Mouse (Mus musculus) layer of hippocampus, adult 11-12 months (tissue): ENCODE results near the gene Eif4a1.

Experiments used
- DNase-seq: peaks from one replicate; pipeline ENCODE4 v3.0.0; 2022; ENCODE audit warnings: low spot score

The Eif4a1 gene

DNA sequence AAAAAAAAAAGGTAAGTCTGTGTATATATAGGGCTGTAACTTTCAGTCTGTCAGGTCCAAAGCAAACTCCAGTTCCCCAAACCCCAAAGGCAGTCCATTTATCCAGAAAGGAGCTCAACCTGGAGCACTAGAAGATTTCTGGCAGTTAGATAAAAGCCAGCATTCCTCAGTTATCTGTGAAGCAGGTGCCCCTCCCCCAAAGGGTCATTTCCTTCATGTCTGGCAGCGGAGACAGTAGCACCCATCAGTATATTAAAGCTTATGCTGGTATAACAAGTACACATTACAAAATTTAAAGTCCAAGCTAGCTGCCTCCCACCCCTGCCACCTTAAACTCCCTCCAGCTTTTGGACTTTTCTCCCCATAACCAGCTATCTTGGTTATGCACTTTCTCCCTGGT lies 27.4 kb upstream of the Eif4a1 start:
- no peak for DNase-seq

- no peak for DNase-seq
Measured at GRCm38 (mm10) chr11:69698574-69698973, 26.4 kb upstream of the Eif4a1 start.

- no peak for DNase-seq
Measured at GRCm38 (mm10) chr11:69697396-69697795, 25.2 kb upstream of the Eif4a1 start.

GRCm38 (mm10) chr11:69695361-69696181 lies 23.3 kb upstream of the Eif4a1 start, which contains the start of the genes Tnfsf12 and Tnfsfm13:
Tnfsf12 (minus strand) TSS chr11:69695849.
Tnfsfm13 (minus strand) TSS chr11:69696098.
- DNase-seq: peak; percentile 62

- peak; percentile 45 for DNase-seq
Measured at GRCm38 (mm10) chr11:69695046-69695360, 22.8 kb upstream of the Eif4a1 start.

DNA sequence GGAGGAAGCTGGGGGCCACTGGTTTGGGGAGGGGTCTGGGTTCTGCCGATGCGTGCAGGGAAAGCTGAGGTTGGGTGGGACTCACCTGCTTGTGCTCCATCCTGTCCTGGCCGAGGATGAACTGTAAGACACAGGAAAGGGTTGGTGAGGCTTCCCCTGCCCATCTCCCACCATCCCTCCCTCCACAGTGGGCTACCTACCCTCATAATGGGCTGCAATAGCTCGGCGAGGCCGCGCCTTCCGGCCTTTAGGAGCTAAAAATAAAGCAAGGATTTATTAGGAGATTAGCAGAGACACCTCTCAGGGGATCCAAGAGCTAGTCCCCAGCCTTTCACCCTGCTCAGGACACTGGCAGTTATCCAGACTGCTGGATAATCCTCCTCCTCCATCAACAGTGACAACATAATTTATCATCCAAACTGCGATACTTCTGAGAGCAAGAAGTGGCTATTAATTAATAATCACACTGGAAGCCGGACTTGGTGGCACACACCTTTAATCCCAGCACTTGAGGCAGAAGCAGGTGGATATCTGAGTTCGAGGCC lies 21.3 kb upstream of the Eif4a1 start:
- DNase-seq: no peak

DNA sequence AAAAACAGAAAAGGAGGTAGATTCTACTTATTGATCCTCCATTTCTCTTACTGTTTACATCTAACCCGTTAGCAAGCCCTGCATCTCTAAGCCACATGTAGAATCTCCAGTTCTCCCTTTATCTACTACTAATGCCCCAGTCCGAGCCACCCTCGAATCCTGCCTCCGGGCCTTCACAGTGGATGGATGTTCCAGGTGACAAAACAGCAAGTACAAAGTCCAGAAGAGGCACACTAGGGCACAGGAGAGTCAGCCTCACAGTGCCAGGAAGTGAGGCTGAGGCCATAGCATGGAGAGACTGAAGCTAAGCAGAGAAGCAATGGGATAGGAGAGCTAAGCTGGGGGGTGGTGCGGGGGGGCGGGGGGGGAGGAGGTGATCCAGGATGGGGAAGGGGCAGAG lies 20.6 kb upstream of the Eif4a1 start:
- no peak for DNase-seq

GRCm38 (mm10) chr11:69692196-69692811 lies 20.1 kb upstream of the Eif4a1 start:
- no peak for DNase-seq

GRCm38 (mm10) chr11:69689891-69690290 lies 17.7 kb upstream of the Eif4a1 start:
- no peak for DNase-seq

- no peak for DNase-seq
Measured at GRCm38 (mm10) chr11:69687061-69687460, 14.8 kb upstream of the Eif4a1 start.

DNA sequence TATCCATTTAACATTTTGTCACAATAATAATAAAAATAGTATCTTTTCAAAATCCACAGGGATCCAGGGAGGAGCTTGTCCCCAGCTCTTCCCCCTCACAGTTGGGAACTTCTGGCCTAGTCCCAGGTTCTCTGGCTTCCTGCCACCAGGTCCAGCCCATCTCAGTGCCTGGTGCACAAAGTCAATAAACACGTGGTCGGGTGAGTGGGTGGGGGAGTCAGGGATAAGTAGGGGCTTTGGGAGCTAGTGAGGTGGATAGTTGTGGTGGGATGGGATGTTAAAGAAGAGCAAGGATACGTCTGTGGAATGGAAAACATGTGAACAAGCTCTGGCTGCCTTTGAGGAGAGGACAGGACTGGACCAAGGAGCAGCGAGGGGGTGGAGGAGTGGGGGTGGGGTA lies 14.2 kb upstream of the Eif4a1 start:
- DNase-seq: peak; percentile 60

GRCm38 (mm10) chr11:69685526-69686148 lies 13.4 kb upstream of the Eif4a1 start, which contains the start of gene Tnfsf13:
Tnfsf13 (minus strand) TSS chr11:69685784.
- DNase-seq: peak; percentile 74

DNA sequence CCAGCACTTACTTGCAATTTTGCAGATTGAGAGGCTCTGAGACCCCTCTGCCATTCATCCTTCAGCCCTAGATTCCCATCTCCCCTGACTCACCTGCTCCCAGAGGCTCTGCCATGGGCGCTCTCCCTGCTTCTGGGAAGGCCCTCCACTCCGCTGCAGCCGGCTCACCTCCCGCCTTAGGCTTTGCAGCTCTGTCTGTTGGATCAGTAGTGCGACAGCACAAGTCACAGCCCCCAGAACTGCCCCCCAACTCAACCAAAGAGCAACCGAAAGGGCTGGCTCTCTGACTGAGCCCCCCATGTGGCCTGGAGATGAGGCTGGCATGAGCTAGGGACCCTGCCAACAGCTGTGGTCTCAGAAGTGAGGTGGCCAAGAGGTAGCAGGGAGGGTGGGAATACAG lies 12.7 kb upstream of the Eif4a1 start:
- DNase-seq: no peak

- DNase-seq: no peak
Measured at GRCm38 (mm10) chr11:69684128-69684745, 12.0 kb upstream of the Eif4a1 start.

- no peak for DNase-seq
Measured at GRCm38 (mm10) chr11:69683576-69683975, 11.4 kb upstream of the Eif4a1 start.

GRCm38 (mm10) chr11:69682840-69683533 lies 10.8 kb upstream of the Eif4a1 start:
- DNase-seq: peak; percentile 89

- no peak for DNase-seq
Measured at GRCm38 (mm10) chr11:69682209-69682839, 10.1 kb upstream of the Eif4a1 start.

GRCm38 (mm10) chr11:69681314-69682208 lies 9.3 kb upstream of the Eif4a1 start, which contains the start of gene Senp3:
Senp3 (minus strand) TSS chr11:69682084.
- DNase-seq: peak; percentile 96

DNA sequence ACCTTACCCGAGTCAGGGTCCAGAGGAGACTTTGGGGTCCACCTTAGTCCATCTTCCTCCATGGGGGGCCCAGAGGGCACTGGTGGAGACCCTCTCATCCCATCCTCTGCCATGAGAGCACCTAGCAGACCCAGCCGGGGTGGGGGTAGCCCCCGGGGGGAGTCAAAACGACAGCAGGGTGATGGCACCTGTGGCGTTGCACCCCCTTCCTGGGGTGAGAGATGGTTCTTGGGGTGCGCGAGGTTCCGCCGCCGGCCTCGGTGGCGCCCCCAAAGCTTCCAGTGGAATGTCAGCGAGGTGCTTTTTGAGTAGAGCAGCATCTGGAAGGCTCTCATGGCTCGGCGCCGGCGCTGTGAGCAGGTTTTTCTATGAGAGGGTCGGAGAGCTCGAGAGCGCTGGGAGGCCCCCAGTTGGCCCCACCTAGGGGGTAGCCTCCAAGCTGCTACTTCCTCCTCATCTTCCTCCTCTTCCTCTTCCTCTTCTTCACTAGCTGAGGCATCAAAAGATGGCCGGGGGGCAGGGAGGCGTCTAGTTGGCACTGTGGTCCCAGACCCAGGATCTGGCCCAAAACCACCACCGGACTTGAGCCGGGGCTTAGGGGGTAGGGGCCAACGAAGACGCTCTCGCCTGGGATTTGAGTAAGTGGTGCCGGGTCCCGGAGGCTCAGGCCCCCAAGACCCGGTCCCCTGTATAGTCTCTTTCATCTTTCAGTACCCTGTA lies 8.1 kb upstream of the Eif4a1 start:
- no peak for DNase-seq
